Mouse (Mus musculus) kidney, postnatal 36 days (tissue): ENCODE data around the gene Spag7.

Experiments used
- DNase-seq, 2 experiments: peaks; one replicate each; pipeline ENCODE4 v3.0.0; 2021 to 2022; ENCODE audit warnings: mixed read lengths in 2 of 2

Spag7 gene

GRCm38 (mm10) chr11:70655571-70656455, 13.4 kb downstream of the Spag7 start:
- DNase-seq, result peak; percentile 26 to 70

DNA sequence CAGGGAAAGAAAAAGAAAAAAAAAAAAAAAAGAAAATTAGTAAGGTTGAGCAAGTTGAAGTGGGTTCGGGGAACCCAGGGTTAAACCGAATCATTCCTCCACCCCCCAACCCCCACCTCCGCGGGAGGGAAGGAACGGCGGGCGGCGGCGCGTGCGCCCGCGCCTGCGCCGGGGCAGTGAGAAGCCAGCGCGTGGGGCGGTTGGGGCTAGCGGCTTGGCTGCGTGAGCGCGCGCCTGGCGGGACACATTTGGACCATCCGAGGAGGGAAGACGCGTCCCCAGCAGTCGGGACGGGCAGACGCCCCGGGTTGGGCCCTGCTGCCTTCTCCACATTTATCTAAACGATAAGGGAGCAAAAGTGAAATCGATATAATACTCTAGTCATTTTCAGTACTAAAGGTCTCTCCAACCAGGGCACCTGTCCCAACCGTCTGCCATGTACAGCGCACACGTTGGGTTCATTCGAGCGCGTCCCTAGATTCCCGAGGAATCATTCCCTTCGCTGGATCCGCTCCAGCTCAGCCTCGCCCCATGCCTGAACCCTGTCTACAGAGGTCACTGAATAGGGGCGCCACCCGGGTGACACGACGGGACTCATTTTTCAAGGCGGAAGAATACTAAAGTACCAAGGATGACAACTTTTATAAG, 14.2 kb downstream of the Spag7 start:
- peak; percentile 81 to 91 for DNase-seq

DNA sequence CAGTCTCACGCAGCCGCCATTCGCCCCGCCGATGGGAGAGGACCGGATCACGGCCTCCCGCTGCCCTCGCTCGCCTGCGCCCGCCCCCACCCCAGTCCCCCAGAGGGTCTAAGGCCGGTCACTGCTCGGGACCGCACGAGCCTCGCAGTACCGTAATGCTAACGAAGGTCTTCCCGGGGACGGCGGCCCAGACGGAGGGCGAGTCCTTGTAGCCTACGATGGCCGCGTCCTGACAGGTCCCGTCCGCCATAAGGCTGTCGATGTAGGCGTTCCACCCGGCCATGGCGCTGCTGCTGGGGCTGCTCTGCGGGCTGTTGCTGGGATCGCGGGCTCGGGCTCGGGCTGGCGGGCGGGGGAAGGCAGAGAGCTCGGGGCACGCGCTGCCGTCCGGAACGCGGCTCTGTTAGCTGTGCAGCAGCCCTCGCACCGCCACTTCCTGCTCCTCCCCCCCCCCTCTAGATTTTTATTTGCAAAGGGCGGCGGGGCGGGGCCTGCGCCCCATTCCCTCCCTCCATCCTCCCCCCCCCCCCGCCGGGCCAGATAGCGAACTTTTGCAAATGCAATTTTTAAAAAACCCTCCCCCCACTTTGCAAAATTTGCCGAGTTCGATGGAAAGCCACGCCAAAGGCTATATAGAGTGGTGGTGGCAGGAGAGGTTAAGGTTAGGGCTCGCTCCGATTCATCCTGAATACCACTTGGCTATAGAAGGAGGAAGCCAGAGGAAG, 14.9 kb downstream of the Spag7 start, which contains the start of gene Pfn1:
Gene Pfn1 (minus strand): TSS at position 447 of the 725 bp plus-strand sequence.
- DNase-seq, result peak; percentile 79 to 89

DNA sequence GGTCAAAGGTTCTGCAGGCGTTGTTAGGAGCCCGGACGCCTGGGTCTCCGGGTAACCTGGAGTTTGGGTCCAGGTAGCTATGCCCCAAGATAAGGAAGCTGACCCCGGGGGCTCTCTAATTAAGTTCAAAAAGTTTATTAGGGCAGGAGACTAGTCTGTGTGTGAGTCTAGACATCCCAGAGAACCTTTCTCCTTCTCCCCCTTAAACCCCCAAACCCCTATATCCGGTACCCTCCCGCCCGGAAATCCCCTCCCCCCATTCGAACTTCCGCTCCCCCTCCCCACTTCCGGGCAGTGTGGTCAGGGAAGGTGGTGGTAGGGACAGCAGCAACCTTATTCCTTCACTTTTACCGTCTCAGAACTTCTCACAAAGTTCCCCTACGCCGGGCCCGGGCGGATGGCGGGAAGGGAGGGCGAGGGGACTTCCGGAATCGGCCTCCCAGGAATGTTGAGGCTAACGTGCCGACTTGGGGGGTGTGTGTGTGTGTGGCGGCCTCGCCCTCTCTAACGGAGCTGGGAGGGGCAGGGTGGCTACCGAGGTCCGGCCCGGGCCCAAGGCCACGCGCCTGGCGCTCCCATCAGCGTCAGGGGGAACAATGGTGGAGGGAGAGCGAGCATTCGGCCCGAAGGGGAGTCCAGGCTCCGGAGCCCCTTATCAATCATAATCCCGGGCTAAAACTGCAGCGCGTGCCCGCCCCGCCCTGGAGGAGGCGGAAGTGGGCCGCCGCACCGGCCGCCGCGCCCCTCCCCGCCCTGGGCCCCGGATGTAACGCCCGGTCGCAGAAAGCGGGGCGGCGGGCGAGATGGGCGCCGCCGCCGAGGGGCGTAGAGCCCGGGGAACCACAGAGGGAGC, 15.6 kb downstream of the Spag7 start:
- DNase-seq, result peak; percentile 54 to 85

DNA sequence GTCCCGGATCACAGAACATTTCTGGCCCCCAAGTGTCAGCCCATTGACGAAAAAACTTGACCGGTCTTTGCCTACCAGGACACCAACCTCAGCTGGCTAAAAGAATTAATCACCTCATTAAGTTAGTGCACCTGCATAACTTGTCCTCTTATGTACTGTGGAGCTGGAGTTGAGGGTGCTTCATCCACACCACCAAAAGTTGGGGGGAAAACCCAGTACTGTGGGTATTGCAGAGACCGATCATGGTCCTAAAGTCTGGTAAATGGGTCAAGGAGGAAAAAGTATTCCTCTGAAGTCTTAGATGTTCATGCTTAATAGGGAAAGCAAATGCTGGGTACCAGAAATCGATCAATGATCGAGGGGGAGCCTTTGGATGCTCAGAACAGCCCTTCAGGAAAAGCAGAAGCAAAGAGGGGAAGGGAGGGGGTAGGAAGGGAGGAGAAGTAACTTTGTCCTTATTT, 16.3 kb downstream of the Spag7 start:
- DNase-seq, result no peak

DNA sequence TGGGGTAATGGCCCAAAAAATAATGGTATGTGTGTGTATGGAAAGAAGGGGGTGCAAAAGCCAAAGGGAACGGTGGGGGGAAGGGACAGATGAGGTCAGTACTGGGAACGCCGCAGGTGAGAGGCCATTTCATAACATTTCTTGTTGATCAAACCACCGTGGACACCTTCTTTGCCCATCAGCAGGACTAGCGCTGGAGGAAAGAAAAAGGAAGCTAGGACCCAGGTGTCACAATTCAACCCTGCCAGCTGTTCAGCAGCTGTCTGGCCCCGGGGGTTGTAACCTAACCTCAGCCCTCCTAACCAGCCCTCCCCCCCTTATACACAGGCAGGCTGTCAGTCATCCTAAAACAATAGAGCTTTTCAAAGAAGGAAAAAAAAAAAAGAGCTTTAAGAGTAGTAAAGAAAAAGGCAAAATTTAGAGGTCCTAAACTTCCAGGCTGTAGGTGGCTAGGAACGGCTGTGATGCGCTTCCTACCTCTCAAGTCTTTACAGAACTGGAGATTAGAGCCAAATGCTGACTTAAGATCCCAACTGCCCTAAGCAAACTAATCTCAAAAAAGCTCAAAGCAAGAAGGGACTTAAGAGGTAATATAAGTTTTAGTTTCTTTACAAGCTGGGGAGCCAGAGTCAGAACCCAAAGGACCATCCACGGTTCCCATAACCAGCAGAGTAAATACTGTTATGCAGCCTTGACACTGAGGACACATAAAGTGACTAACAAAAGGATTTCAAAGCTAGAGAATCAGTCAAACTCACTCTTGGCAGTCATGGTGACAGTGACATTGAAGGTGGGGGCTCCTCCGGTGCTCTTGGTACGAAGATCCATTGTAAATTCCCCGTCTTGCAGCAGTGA, 17.0 kb downstream of the Spag7 start:
- peak in 1 of 2 experiments; percentile 21 for DNase-seq

DNA sequence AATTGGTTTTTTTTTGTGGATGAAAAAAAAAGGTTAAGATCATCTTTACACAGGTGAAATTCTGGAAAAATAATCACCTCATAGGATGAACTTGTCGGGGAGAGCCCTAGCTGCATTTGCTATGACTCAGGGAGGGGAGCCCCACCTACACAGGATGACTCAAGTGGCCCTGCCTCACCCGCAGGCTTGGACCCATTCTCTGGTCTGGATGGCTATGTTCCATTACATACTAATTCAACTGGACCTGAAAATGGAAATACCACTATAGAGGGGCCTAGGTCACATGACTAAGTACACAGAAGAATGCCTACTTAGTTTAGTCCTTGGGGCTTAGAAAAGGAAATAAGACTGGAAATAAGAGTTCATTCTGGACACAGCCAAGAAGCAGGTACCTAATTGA, 17.8 kb downstream of the Spag7 start:
- DNase-seq, result no peak

DNA sequence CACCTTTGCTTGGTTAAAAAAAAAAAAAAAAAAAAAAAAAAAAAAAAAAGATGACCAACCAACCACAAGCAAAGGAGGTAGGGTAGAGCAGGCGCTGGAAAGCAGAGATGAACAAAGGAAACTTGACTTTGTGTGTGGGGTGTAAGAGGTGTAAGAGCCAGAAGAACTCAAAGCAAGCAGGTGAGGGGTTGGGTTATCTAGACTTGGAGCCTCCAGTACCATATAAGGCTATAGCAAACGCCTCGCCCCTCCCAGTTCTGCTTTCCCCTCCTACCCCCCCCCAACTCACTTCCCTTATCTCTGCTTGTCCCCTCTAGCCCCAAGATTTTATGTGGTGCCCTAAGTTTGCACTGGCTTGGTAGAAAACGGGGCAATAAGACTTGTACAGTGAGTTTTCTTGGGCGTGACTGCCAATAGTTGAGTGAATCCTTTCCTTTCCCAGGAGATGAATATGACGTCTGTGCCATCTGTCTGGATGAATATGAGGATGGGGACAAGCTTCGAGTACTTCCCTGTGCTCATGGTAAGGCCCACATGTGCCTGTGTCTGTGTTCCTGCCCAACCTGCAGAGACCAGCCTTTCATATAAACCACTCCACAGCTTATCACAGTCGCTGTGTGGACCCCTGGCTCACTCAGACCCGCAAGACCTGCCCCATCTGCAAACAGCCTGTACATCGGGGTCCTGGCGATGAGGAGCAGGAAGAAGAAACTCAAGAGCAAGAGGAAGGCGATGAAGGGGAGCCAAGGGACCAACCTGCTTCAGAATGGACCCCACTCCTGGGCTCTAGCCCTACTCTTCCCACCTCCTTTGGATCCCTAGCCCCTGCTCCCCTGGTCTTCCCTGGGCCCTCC, 18.7 kb downstream of the Spag7 start:
- peak in 1 of 2 experiments; percentile 13 for DNase-seq

DNA sequence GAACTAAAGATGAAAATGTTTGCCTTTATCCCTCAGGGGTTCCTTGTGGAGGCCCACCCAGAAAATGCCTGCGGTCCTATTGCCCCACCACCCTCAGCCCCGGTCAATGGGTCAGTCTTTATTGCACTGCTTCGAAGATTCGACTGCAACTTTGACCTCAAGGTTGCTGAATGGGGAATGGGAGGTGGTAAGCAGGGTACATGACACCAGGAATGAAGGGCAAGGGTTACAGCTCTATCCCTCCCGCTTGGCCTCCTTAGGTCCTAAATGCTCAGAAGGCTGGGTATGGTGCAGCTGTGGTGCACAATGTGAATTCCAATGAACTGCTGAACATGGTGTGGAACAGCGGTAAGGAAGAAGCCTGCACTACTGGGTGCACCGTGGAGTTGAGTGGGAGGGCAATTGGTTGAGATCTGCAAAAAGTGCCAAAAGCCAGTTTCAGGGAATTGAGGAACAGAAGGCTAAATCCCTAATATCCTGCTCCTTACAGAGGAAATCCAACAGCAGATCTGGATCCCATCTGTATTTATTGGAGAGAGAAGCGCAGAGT, 20.0 kb downstream of the Spag7 start:
- DNase-seq, result no peak

- DNase-seq, result no peak
Observed at GRCm38 (mm10) chr11:70648512-70648911, 20.7 kb downstream of the Spag7 start.

GRCm38 (mm10) chr11:70647716-70648420, 21.3 kb downstream of the Spag7 start:
- peak in 1 of 2 experiments; percentile 50 for DNase-seq

DNA sequence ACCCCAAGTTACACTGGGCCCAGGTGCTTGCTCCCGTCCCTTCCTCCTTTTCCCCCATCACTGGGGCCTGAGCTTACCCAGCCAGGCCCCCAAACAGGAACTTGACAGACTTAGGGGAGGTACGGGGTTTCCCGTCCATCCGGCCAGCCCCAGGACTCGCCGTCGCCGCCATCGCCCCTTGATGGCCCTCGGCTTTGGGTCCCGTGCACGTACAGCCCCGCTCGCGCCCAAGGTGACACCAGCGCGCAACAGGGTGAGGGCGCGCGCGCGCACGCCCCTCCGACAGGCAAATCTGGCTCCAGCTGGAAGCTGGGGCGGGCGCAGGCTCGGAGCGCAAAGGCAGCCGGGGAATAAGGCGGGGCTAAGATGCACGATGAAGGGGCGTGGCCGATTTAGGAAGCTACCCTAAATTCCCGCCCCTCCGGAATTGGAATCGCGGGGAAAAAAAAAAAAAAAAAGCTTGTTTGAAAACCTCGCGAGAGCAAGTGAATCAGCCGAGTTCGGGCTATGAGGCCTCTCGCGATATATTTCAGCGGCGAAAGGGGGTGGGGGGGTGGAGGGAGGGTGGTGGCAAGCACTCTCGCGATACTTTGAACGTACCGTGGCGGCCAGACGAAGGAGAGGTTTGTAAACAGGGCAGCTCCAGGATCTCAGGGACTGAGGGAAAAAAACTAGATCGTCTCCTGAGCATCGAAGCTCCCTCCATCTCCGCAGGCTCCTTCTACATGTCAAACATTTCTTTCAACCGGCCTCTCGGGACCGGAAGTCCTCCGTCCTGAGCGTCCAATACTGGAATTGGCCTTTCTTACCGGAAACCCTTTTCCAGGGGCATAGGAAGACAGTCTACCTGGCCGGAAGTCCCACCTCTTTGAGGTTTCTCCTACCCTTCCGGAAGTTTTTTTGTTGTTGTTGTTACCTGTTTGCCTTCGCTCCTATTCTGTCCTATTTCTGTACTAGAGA, 22.2 kb downstream of the Spag7 start, which contains the start of the genes Rnf167 and Slc25a11:
Gene Rnf167 (plus strand): TSS at position 545 of the 960 bp plus-strand sequence.
Gene Slc25a11 (minus strand): TSS at position 789 of the 960 bp plus-strand sequence.
- peak; percentile 98 to 99 for DNase-seq

DNA sequence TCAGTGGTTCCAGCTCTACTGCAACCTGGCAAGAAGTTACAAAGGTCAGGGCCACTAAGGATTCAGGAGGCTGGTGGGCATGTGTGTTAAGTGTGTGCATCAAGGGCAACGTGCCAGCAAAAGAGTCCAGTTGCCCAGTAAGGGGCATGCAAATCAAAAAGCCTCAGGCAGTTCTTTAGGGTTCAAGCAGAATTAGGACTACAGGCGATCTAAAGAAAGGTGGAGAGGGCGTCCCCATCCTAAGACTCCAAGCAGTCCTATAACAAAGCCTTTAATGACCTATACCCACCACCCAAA, 23.0 kb downstream of the Spag7 start:
- peak; percentile 60 to 62 for DNase-seq

DNA sequence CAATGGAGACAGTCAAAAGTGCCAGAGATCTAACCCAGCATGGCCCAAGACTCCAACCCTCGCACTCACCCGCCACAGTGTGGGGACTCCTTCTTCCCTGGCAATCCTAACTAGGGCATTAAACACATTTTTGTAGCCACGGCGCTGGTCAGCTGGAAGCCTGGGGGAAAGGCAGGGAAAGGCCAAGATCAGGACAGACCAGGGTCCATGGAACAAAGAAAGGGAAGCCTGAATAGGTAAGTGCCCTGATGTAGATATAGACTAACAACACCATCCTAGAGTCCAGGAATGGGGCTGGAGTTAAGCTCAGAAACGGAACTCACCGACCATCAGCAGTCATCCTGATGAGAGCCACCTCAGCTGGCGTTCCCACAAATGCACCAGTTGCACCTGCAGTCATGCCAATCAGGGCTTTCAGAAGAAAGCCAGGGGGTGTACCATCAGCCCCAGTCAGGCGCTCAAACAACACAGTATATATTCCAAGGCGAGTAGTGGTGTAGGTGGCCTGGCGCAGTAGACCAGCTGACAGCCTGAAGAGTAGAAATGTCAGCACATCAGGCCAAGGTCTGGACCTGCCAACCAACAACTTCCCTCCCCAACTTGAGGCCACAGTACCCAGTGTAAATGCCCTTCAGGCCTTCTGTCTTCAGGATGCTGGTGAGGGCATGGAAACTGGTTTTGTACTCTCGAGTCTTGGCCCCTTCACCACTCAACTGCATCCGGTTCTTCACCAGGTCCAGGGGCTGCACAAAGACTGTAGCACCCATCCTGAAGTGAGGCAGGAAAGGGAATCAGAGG, 23.6 kb downstream of the Spag7 start:
- DNase-seq, result no peak

GRCm38 (mm10) chr11:70644564-70645103, 24.6 kb downstream of the Spag7 start:
- DNase-seq, result no peak

- DNase-seq, result no peak
Observed at GRCm38 (mm10) chr11:70643051-70643450, 26.2 kb downstream of the Spag7 start.

DNA sequence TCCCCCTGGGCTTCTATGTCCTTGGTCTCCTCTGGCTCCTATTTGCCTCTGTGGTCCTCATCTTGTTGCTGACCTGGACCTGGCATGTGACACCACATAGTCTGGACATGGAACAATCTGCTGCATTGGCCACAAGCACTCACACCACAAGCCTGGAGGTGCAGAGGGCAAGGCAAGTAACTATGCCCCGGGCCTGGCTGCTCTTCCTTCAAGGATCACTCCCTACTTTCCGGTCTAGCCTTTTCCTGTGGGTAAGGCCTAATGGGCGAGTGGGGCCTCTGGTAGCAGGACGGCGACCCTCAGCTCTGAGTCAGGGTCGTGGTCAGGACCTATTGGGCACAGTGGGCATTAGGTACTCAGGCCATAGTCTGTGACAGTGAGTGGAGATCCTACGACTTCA, 28.0 kb downstream of the Spag7 start:
- no peak for DNase-seq
